Mouse (Mus musculus) embryonic fibroblast, embryonic 13.5 days (primary cell): Measurements from ENCODE around the gene Slc15a1.

Experiments used
- CTCF ChIP-seq: IDR thresholded peaks from 2 replicates; pipeline ENCODE4 v1.5.1; 2011; ENCODE audit warnings: mild to moderate bottlenecking, control low read depth, low read length, moderate library complexity, borderline replicate concordance; ENCODE audit not compliant: insufficient read depth
- POLR2A ChIP-seq: IDR thresholded peaks from 2 replicates; pipeline ENCODE4 v1.6.1; 2011; ENCODE audit warnings: low read depth, mild to moderate bottlenecking, control low read depth, low read length, moderate library complexity

- TF ChIP-seq POLR2A, result no peak
- TF ChIP-seq CTCF, result no peak
Observed at GRCm38 (mm10) chr14:121417594-121417993, 87.5 kb downstream of the Slc15a1 start.
